Mouse (Mus musculus) ovary, postnatal 10 days (tissue): ENCODE measurements at regions not wholly inside any gene's neighbourhood (a gene's known extent, or its start where the extent isn't known, plus 50 kb on each side); places are given as distances from the start of the nearest gene placed in this dataset.

Experiments
- DNase-seq: peaks from one replicate; pipeline ENCODE4 v3.0.0; 2022; ENCODE audit warnings: low spot score

DNA sequence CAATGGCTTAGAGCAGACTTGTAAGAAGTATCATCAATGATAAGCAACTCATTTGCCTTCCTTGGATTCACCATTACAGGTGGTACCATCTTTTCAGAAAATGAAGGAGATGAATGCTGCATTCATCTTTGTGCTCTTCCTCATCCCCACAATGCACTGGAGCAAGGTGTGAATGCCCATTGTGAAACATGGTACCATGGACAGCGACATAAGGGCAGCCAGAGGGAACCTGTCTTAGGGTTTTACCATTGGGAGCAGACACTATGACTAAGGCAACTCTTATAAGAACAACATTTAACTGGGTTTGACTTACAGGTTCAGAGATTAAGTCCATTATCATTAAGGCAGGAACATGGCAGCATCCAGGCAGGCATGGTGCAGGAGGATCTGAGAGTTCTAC lies 60.1 kb upstream of the Kcnj6 start:
- DNase-seq: no peak

DNA sequence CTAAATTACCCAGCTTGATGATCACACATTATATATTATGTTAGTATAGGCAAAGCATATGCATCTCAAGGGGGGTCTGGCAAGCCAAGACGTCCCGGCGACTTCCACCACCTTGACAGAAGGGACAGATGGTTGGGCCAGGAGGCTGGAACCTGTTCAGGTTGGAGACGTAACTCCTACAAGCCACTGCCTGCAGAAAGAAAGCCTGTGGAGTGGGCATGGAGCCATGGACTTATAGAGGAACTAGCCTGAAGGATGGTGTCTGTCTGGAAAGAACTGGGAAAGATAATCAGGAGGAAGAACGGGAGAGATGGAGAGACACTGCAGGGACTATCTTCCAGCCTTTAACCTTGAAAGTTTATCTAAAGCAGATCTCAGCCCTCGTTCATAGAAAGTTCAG lies 66.9 kb upstream of the Kcnj6 start:
- DNase-seq: no peak

DNA sequence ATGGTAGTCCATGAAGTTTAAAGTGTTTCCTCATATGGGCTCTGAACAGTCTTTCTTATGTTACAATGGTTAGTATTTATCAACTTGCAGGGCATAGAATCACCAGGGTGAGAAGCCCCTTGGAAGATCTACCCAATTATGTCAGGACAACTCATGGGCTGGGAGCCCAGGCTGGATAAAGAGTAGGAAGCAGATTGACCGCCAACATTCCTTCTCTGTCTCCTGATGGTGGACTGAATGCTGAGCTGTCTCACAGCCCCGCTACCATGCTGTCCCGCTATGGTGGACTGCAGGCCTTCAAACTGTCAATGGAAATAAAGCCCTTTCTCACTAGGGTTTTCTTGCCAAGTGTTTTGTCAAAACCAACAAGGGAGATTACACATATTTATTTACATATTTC lies 69.2 kb upstream of the Kcnj6 start:
- DNase-seq: no peak

DNA sequence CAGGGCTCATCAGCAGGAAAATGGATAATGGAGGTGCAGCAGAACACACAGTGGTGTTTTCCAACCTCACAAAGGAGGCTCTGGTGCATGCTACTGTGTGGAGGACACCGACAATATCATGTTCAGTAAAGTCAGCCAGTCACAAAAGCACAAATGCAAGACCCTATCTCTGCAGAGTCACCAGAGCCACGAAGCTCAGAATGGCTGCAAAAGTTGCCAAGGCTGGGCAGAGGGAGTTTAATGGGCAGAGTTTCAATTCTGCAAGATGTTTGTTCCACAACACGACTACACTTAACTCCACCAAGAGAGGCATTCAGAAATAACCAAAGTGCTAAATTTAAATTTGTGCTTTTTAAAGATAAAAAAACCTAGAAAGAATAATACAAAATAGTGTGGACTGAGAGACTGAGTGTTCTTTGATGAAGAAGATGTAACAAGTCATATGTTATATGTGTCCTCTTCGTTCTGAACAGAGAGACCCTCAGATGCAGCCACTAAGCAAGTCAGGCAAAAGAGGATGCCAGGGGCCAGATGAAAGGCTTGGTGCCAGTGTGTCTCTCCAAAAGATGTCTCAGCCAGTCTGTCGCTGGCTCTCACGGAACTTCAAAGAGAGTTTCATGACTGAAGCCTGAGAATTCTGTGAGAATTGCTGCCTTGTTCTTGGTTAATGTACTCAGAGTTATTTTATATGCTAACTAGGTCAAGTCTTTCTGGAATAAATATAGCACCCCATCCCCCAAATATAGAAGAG lies 95.1 kb upstream of the Kcnj6 start:
- DNase-seq: no peak

DNA sequence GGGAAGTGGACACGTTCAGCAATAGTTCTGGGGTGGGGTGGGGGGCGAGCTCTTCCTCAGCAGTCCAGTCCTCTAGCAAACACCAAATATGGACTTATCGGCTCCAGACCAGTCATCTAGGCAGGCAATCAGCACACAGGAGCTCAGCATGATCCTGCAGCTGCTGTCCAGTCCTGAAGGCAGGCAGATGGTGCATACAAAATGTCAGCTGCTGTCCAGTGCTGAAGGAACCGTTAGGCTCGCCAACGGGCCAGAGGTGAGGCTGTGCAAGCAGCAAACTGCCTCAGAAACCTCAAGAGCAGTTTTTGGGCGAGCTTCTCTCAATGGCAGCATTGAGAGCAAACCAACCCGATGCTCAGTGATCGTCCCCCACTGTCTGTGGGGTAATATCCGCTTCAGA lies 96.3 kb upstream of the Kcnj6 start:
- peak; percentile 10 for DNase-seq

DNA sequence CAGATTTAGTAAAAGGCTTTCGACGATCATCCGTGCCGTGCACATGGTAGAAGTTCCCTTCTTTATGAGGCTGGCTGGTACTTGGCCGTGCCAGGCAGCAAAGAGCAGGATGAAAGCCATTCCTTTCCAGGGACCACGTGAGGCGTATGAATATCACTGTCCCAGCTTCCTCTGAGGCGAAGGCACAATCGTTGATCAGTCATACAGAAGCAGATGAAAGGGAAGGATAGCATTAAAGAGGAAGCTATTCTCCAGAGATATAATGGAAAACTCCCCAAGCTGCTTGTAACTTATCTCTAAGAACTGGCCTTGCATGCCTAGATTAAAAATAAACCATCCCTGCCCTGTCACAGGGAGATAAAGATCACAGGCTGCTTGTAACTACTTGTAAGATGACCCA lies 103.5 kb upstream of the Kcnj6 start:
- no peak for DNase-seq

DNA sequence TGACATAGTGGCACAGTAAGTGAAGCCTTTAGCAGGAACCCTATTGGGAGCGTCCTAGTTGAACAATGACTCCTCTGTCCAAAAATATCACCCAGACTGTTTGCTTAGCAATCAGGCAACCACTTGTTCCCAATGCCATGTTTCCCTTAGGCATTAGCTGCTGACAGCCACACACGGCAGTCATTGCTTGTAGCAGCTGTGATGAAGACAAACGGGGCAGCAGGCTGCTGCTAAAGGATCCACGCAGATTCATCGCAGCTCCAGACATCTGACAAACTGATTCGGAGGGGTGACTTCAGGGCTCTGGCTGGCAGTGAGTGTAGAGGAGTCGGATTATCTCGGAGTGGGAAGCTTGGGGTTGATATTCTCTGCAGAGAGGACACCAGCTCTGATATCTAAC lies 120.0 kb upstream of the Kcnj6 start:
- DNase-seq: no peak

DNA sequence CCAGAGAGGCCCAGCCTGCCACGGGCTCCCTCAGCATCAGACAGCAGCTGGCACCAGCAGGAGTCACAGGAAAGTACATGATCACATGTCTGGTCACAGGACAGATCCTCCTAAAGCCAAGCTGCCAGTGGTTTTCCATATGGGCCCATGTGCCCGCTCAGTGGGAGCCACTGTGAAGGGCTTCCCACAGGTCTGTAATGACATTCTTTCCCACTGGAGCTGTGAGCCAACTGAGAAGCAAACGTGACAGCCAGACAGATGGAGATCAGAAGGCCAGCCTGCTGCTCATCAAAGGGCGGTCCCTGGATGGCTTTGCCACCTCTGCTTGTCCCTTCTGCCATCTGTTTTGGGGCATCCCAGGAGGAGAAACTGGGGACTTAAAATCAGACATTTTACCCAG lies 121.8 kb upstream of the Kcnj6 start:
- DNase-seq: no peak

DNA sequence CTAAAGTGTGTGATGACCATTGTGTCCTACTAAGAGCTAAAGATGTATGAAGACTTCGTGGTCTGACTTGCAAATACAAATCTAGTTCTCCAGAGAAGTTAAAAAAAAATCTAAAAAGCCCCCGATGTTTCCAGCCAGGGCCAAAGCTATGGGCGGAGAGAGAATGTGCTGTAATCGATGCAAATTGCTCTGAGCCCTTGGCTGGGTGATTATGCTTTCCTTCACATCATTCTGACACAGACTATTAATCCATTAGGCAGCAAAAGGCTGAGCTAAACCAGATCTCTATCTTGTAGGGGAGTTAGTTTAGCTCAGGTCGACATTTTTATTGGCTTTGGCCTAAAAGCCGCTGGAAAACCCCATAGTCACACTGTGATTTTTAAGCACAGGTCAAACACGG lies 124.5 kb upstream of the Kcnj6 start:
- no peak for DNase-seq

DNA sequence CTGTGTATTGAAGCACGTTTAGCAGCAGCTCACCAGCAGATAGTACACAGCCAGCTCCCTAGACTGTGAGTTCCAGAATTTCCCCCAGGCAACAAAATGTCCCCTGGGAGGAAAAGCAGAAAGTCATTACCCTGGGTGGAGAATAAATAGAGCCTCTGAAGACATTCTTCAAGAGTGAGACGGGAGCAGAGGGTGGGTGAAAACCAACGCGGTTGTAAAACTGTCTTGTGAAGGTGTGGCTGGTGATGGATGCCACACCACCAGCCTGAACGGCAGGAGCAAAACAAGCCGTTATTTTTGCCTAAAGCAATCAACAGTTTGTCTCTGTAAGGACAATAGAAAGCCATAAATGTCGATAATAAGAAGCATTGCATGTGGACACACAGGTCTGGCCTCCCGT lies 129.7 kb upstream of the Kcnj15 start:
- DNase-seq: no peak

DNA sequence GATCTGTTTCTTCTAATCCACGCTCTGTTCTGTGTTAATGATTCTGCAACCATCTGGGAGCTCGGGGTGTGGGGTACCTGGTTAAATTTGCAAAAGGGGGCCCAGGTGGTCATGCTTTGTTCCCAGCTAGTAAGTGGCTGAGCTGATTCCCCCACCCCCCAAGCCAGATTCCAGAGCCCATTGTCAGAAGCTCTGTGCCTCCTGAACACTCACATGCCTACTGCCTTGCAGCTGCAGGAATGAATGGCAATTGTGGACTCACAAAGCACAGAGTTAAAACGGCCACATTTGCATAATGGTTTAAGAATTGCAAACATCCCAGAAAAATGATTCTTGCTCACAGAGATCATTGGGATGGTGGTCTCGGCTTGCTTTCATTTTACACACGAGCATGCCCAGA lies 125.5 kb upstream of the Kcnj15 start:
- DNase-seq: no peak

DNA sequence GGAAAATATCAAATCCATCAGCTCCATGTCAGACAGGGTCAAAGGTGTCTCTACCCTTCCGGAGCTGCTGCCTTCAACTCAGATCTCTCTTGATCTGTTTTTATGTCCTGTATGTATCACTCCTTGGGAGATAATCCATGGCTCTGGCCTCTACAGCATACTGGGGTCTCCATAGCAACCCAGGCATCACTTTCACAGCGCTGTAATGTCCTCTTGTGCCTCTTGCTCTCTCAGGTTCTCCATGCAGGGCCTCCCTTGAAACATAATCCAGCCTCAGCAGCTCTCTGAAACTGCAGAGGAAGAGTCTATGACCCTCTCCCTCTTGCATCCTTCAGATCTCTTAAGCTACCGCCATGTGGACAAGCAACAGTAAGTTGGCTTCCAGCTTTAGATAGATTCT lies 118.5 kb upstream of the Kcnj15 start:
- DNase-seq: no peak

DNA sequence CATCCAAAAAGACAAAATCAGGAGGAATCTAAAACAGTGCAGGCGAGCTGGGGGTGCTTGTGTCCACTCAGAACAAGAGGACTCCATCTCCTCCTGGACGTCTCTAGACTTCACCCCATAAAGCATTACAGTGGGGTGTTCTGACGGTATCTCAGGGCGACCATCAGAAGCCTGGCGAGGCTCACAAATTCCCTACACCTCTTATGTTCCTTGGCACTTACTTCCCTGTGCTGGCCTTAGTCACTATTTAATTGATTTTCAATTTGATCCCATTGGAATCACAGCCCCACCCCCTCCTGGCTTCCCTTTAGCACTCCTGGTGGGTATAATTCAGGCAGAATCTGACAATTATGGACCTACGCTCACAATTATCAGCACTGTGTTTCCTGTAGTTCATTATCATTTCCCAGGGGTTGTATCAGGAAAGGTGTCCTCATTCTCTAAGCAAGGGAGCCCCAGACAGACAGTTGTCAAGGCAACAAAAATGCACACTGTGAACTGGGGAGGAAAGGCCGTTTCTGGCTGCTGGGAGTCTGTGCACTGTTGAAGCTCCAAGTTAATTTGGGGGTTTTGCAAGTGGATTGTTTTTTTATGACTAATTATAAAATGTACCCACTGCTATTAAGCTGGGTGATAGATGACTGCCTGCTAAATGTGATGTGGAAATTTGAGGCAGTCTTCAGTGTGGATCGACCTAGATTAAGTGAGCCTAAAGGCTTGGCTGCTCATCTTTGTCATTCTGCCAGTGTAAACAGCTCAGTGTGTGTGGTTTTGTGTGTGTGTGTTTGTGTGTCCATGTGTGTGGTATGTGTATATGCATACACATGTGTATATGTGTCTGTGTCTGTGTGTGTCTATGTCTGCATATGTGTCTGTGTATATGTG lies 115.6 kb upstream of the Kcnj15 start:
- no peak for DNase-seq

DNA sequence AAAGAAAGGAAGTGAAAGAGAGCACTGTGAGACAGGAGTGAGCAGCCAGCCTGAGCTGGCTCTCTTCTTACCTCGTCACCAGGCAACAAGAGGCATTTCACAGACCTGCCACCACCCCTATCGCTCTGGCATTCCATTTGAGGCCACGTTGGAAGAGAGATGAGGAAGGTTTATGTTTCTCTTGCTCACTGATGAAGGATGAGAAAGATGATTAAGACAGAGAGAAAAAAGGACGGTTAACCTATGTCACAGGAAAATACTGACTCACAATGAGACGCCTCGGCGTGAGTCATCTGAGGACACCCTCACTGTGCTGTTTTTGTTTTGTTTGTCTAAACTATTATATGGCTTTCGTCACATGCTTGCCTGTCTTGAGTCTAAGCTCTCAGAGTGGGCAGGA lies 106.9 kb upstream of the Kcnj15 start:
- no peak for DNase-seq

DNA sequence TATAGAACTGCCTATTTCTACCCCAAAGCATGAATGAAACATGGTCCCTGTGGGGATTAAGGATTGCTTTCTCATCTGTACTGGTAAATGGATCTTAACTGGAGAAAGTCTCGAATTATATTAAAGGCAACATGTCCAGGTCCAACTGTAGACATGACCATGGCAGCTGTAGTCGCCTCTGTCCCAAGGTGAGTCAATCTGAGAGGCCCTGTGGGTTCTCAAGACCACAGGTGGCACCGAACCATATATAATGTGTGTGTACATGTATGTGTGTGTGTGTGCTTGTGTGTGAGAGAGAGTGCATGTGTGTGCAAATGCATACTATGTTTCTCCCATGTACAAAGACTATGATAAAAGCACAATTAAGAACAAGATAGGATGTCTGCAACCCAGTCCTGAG lies 105.9 kb upstream of the Kcnj15 start:
- no peak for DNase-seq

DNA sequence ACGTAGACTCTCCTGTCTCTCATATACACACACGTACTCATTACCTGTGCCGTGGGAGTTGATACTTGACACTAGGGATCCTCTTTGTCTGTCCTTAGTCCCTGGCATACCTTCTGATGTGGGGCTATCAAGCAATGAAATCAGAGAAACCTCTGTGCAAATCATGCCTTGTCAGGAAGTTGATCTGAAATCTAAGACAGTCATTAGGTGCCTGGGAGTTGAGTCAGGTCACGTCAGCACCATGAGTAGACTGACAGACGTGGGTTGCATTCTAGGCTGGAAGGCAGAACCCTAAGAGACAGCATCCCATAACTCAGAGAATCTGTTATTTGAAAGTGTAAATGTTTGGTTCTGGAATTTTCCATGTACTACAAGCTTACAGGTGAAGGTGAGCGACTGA lies 105.4 kb upstream of the Kcnj15 start:
- no peak for DNase-seq

DNA sequence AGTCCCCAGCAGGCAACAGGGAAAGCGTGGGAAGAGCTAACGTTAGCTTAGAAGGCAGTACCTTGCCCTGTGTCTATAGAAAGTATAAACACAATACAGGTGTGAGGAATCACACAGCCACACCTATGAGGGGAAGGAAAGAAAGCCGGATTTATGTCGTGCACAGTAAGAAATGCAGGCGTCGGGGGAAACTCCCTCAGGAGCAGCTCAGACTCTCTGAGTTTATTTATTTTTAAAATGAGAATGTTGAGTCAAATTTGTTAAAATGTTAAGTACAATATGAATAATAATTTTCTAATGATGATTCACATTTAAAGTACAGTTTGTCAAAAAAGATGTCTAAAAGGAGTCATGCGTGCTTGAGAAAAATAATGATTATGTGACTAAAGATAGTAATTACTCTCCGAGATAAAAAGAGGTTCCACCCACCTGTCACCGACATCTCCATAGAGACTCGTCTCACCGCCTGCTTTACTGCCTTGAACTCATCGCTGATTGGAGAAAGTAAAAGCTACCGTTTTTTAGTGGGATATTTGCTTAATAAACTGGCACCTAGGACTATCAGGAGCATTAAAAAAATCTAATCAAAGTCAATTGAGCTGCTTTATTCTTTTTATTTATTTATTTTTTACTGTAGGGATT lies 104.5 kb upstream of the Kcnj15 start:
- DNase-seq: no peak

DNA sequence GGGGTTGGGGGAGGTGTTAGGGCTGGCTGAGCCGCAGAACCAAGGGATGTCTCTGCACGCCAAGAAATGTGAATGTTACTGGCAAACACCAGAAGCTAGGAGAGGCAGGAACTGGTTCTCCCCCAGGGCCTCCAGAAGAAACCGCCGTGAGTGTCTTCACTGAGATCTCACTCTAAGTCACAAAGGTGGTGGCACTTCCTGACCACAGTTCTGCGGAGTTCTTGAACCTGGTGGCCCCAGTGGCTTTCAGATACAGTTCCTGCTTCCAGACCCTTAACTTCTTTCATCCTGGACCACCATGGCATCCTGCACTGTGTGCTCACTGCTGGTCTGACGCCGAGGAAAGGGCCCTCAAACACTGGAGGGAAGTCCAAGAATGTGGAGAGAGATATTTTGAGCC lies 89.0 kb upstream of the Kcnj15 start:
- DNase-seq: no peak

DNA sequence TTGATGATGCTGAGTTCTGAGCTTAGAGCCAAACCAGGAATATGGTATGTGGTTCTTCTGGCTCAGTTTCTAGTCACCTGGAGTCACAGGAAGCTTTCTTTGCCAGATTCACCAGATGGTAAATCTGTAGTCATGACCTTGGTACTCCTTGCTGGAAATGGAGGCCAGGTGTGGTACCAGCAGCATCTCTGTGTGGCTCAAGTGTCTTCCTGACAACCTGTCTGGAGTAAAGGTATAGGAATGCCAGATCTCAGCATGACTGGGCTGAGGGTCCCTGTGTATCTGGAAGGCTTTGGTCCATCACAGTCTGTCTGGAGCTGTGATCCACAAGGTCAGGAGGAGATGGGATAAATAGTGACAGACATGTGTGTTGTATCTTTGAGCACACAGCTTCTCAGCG lies 88.0 kb upstream of the Kcnj15 start:
- no peak for DNase-seq

DNA sequence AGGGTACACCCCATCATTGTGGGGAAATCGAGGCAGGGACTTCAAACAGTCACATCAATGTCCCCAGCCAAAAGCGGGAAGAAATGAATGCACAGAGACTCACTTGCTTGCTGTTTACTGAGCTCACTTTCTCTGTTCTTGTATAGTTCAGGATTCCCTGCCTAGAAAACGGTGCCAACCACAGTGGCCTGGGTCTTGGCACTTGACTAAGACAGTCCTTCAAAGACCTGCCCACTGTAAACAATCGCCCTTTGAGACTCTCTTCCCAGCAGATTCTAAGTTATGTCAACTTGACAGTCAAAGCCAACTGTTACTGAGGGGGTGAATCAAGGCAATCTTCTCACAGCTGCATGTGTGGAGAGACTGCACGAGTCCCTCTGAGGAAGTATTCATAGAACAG lies 76.8 kb upstream of the Kcnj15 start:
- DNase-seq: no peak

DNA sequence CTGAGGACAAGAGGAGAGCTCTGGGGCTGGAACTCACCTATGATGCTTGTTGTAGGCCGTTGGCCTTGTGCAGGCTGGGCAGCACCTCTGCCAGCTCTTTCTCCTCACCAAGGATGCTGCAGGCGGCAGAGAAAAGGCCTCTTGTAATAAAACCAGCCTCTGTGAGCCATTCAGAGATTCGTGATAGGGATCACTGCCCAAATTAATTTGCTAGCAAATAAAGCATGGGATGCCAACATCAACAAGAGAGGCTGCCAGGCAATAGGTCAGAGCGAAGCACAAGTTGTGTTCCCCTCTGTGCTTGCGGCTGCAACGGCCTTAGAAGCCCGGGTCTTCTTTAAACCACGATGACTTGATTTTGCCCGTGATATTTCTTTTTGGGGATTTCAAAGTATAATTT lies 72.0 kb upstream of the Kcnj15 start:
- no peak for DNase-seq

DNA sequence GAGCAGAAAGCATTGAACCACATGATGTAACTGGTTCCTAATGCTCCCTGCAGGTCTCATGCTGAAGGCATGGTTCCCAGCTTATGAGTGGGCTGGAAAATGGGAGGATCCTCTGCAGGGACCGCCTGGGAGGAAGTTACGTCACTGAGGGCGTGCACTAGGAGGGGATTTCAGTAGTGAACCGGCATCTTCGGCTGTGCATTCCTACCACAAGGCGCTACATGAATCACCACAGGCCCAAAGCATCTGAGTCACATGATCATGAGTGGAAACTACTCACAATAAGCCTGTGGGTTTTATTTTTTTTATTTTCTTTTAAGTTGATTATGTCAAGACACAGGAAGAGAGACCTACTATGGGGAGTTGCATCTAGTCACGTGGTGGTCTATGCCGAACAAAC lies 68.2 kb upstream of the Kcnj15 start:
- DNase-seq: no peak

DNA sequence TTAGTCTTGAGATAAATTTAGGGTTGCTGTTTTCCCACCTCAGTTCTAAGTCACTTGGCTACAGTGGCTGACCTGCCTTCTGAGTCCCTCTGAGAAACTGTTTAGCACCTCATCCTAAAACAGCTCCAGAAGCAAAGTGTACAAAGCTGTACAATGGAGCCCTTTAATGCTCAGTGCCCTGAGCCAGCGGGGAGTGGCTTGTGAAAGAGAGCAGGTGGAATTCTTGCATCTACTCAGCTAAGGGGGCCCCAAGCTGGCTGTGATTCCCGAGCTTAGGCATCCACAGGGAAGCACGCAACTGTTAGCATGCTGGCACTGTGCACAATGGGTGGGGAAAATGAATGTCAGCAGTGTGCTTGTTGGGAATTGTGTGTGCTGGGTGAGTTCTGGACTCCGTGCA lies 63.2 kb upstream of the Kcnj15 start:
- DNase-seq: no peak
